Mouse (Mus musculus): ENCODE measurements around the gene Efna5. TPM values are rescaled to one million over a fixed set of nuclear protein-coding genes. Genes with fewer than 3 reads are reported as not detected.

Gene Efna5
- 46.0 and 56.7 TPM in 2 replicates for polyA plus RNA-seq (2014; fragmentation: Nextera tagmentation; extraction: Ambion mirVana)

GRCm38 (mm10) chr17:62881176-62881790, at the start of gene Efna5:
Gene Efna5, minus strand, starts transcription at chr17:62881317.
- DNase-seq (ENCODE audit: low spot score) (peak; percentile 70), ATAC-seq (ENCODE audit: low FRiP score) (peak; percentile 26)
- no peaks in the 10 kb centered on the region for H3K36me3 ChIP-seq (ENCODE audit: control insufficient read depth, insufficient read depth, low read length)
- peak within 1 kb of the TSS; percentile 90 for H3K4me2 ChIP-seq (replicated peaks; ENCODE audit: low read depth, low read length)
- no peaks in the 10 kb centered on the region for H3K4me1 ChIP-seq (replicated peaks; ENCODE audit: control insufficient read depth, insufficient read depth, low read length)
- no peaks in the 10 kb centered on the region for H3K9me3 ChIP-seq (ENCODE audit: control insufficient read depth, low read length)
- H3K27me3 ChIP-seq (ENCODE audit: control insufficient read depth, insufficient read depth, low read length) = no peaks in the 10 kb centered on the region
- peak within 1 kb of the TSS; percentile 97 for H3K9ac ChIP-seq (ENCODE audit: low read depth, low read length)
- peak within 1 kb of the TSS; percentile 82 for H3K4me3 ChIP-seq (ENCODE audit: low read depth, low read length)
- 1% methylated on average over 48 of the region's 68 CpGs for WGBS
- H3K27ac ChIP-seq (ENCODE audit: low read depth, low read length) = peak within 1 kb of the TSS; percentile 84

GRCm38 (mm10) chr17:62915304-62915703, 34.2 kb upstream of the Efna5 start:
- Histone ChIP-seq H3K9ac (ENCODE audit: low read depth, low read length) (no peak overlapping the region), H3K27me3 (ENCODE audit: control insufficient read depth, insufficient read depth, low read length) (no peaks in the 10 kb centered on the region), H3K4me3 (ENCODE audit: low read depth, low read length) (no peak overlapping the region), H3K27ac (ENCODE audit: low read depth, low read length) (no peak overlapping the region), H3K9me3 (ENCODE audit: control insufficient read depth, low read length) (no peaks in the 10 kb centered on the region), H3K4me1 (replicated peaks; ENCODE audit: control insufficient read depth, insufficient read depth, low read length) (no peaks in the 10 kb centered on the region), H3K36me3 (ENCODE audit: control insufficient read depth, insufficient read depth, low read length) (no peaks in the 10 kb centered on the region), H3K4me2 (replicated peaks; ENCODE audit: low read depth, low read length) (no peak overlapping the region)
- ATAC-seq (ENCODE audit: low FRiP score) = no peak
- 82% methylated on average over 4 of the region's 4 CpGs for WGBS
- DNase-seq (ENCODE audit: low spot score) = no peak

GRCm38 (mm10) chr17:62905692-62906445, 24.8 kb upstream of the Efna5 start:
- Histone ChIP-seq H3K27me3 (ENCODE audit: control insufficient read depth, insufficient read depth, low read length) (no peaks in the 10 kb centered on the region), H3K4me3 (ENCODE audit: low read depth, low read length) (no peak overlapping the region), H3K4me1 (replicated peaks; ENCODE audit: control insufficient read depth, insufficient read depth, low read length) (no peaks in the 10 kb centered on the region), H3K4me2 (replicated peaks; ENCODE audit: low read depth, low read length) (no peak overlapping the region), H3K36me3 (ENCODE audit: control insufficient read depth, insufficient read depth, low read length) (no peaks in the 10 kb centered on the region), H3K9me3 (ENCODE audit: control insufficient read depth, low read length) (no peaks in the 10 kb centered on the region), H3K27ac (ENCODE audit: low read depth, low read length) (no peak overlapping the region), H3K9ac (ENCODE audit: low read depth, low read length) (no peak overlapping the region)
- peak; percentile 12 for DNase-seq (ENCODE audit: low spot score)
- peak; percentile 47; the same call in 1 of the 2 replicates for ATAC-seq (ENCODE audit: low FRiP score)
- WGBS = 66% methylated on average over 16 of the region's 16 CpGs

- H3K27me3 ChIP-seq (ENCODE audit: control insufficient read depth, insufficient read depth, low read length) = no peaks in the 10 kb centered on the region
- 79% methylated on average over 6 of the region's 6 CpGs for WGBS
- no peak overlapping the region for H3K4me2 ChIP-seq (replicated peaks; ENCODE audit: low read depth, low read length)
- no peak overlapping the region for H3K4me3 ChIP-seq (ENCODE audit: low read depth, low read length)
- no peaks in the 10 kb centered on the region for H3K36me3 ChIP-seq (ENCODE audit: control insufficient read depth, insufficient read depth, low read length)
- DNase-seq (ENCODE audit: low spot score) (no peak), ATAC-seq (ENCODE audit: low FRiP score) (no peak)
- H3K4me1 ChIP-seq (replicated peaks; ENCODE audit: control insufficient read depth, insufficient read depth, low read length) = no peaks in the 10 kb centered on the region
- H3K9me3 ChIP-seq (ENCODE audit: control insufficient read depth, low read length) = no peaks in the 10 kb centered on the region
- no peak overlapping the region for H3K27ac ChIP-seq (ENCODE audit: low read depth, low read length)
- H3K9ac ChIP-seq (ENCODE audit: low read depth, low read length) = no peak overlapping the region
These were observed 17.9 kb upstream of the Efna5 start for GRCm38 (mm10) chr17:62899066-62899465.

- Histone ChIP-seq H3K9ac (ENCODE audit: low read depth, low read length) (no peak overlapping the region), H3K4me2 (replicated peaks; ENCODE audit: low read depth, low read length) (no peak overlapping the region), H3K36me3 (ENCODE audit: control insufficient read depth, insufficient read depth, low read length) (no peaks in the 10 kb centered on the region), H3K4me3 (ENCODE audit: low read depth, low read length) (no peak overlapping the region), H3K27ac (ENCODE audit: low read depth, low read length) (no peak overlapping the region), H3K9me3 (ENCODE audit: control insufficient read depth, low read length) (no peaks in the 10 kb centered on the region), H3K27me3 (ENCODE audit: control insufficient read depth, insufficient read depth, low read length) (no peaks in the 10 kb centered on the region), H3K4me1 (replicated peaks; ENCODE audit: control insufficient read depth, insufficient read depth, low read length) (no peaks in the 10 kb centered on the region)
- DNase-seq (ENCODE audit: low spot score) (no peak), ATAC-seq (ENCODE audit: low FRiP score) (no peak)
- 86% methylated on average over 5 of the region's 5 CpGs for WGBS
These were observed 8.9 kb upstream of the Efna5 start for GRCm38 (mm10) chr17:62889991-62890390.

- no peak overlapping the region for H3K27ac ChIP-seq (ENCODE audit: low read depth, low read length)
These were observed 3.0 kb upstream of the Efna5 start for GRCm38 (mm10) chr17:62884129-62884506.

GRCm38 (mm10) chr17:62883476-62884128, 2.5 kb upstream of the Efna5 start:
- ATAC-seq (ENCODE audit: low FRiP score) (peak; percentile 8; the same call in 1 of the 2 replicates), DNase-seq (ENCODE audit: low spot score) (peak; percentile 73)
- H3K4me1 ChIP-seq (replicated peaks; ENCODE audit: control insufficient read depth, insufficient read depth, low read length) = no peaks in the 10 kb centered on the region
- no peaks in the 10 kb centered on the region for H3K27me3 ChIP-seq (ENCODE audit: control insufficient read depth, insufficient read depth, low read length)
- H3K36me3 ChIP-seq (ENCODE audit: control insufficient read depth, insufficient read depth, low read length) = no peaks in the 10 kb centered on the region
- WGBS = under 1% methylated on average over 34 of the region's 34 CpGs
- H3K9ac ChIP-seq (ENCODE audit: low read depth, low read length) = peak overlapping the region; percentile 56
- H3K4me3 ChIP-seq (ENCODE audit: low read depth, low read length) = peak overlapping the region; percentile 82
- no peaks in the 10 kb centered on the region for H3K9me3 ChIP-seq (ENCODE audit: control insufficient read depth, low read length)
- peak overlapping the region; percentile 90 for H3K4me2 ChIP-seq (replicated peaks; ENCODE audit: low read depth, low read length)
- peak overlapping the region; percentile 48 for H3K27ac ChIP-seq (ENCODE audit: low read depth, low read length)

More at GRCm38 (mm10) chr17:62884129-62884506, 3.0 kb upstream of the Efna5 start:
- DNase-seq (ENCODE audit: low spot score) = peak; percentile 88
- H3K4me2 ChIP-seq (replicated peaks; ENCODE audit: low read depth, low read length) = peak overlapping the region; percentile 90
- no peak for ATAC-seq (ENCODE audit: low FRiP score)
- no peaks in the 10 kb centered on the region for H3K36me3 ChIP-seq (ENCODE audit: control insufficient read depth, insufficient read depth, low read length)
- under 1% methylated on average over 16 of the region's 16 CpGs for WGBS
- H3K27me3 ChIP-seq (ENCODE audit: control insufficient read depth, insufficient read depth, low read length) = no peaks in the 10 kb centered on the region
- peak overlapping the region; percentile 56 for H3K9ac ChIP-seq (ENCODE audit: low read depth, low read length)
- no peaks in the 10 kb centered on the region for H3K9me3 ChIP-seq (ENCODE audit: control insufficient read depth, low read length)
- peak overlapping the region; percentile 82 for H3K4me3 ChIP-seq (ENCODE audit: low read depth, low read length)
- H3K4me1 ChIP-seq (replicated peaks; ENCODE audit: control insufficient read depth, insufficient read depth, low read length) = no peaks in the 10 kb centered on the region

- H3K4me3 ChIP-seq (ENCODE audit: low read depth, low read length) = peak overlapping the region; percentile 82
- DNase-seq (ENCODE audit: low spot score) = peak; percentile 92
- peak overlapping the region; percentile 97 for H3K9ac ChIP-seq (ENCODE audit: low read depth, low read length)
- no peaks in the 10 kb centered on the region for H3K4me1 ChIP-seq (replicated peaks; ENCODE audit: control insufficient read depth, insufficient read depth, low read length)
- no peaks in the 10 kb centered on the region for H3K36me3 ChIP-seq (ENCODE audit: control insufficient read depth, insufficient read depth, low read length)
- peak overlapping the region; percentile 90 for H3K4me2 ChIP-seq (replicated peaks; ENCODE audit: low read depth, low read length)
- peak overlapping the region; percentile 84 for H3K27ac ChIP-seq (ENCODE audit: low read depth, low read length)
- under 1% methylated on average over 49 of the region's 53 CpGs for WGBS
- peak; percentile 83 for ATAC-seq (ENCODE audit: low FRiP score)
- H3K9me3 ChIP-seq (ENCODE audit: control insufficient read depth, low read length) = no peaks in the 10 kb centered on the region
- H3K27me3 ChIP-seq (ENCODE audit: control insufficient read depth, insufficient read depth, low read length) = no peaks in the 10 kb centered on the region
These were observed 1.8 kb upstream of the Efna5 start for GRCm38 (mm10) chr17:62882726-62883475.

Data from hindbrain, embryonic 11.5 days (tissue).